Mouse (Mus musculus) lung, postnatal 0 days (tissue): Measurements from ENCODE around the gene Bspry.

Source experiments
- CTCF ChIP-seq: IDR thresholded peaks from 2 replicates; pipeline ENCODE4 v1.5.1; 2016; ENCODE audit warnings: antibody characterized with exemption, mild to moderate bottlenecking
- EP300 ChIP-seq: IDR thresholded peaks from 2 replicates; pipeline ENCODE4 v1.6.1; 2016; ENCODE audit warnings: antibody characterized with exemption, mild to moderate bottlenecking, control low read depth

DNA sequence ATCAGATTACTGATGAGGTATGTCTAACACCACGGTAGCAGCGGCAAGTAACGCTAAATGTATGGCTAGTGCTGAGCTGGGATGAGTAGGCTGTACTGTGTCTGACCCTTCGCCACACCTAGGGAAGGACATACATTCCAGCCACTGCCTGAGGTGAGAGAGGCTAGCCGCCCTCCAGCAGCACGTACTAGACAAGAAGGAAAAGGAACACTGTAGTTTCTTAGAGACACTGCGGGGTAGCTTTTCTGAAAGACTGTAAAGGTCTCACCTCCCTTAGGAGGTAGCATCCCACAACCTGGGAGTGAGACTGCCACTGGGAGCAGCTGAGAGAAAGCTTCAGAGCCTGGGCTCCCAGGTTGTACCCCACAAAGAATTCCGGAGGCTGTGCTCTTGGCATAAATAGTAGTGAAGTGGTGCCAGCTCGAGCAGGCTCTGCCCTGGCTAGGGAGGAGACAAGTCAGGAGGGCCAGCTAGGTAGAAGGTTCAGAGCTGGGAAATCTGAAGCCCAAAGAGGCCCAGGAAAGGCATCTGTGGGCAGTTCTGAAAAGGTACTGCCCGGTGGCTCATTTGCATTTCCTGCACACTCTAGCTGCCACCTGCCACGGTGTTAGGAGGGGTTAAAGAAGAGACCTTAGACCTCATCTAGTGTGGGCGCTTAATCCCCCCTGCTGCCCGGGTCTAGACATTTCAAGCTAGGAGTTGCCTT lies 38.7 kb downstream of the Bspry start:
- TF ChIP-seq CTCF (no peak), EP300 (no peak)
